10 mouse cellular contexts compared by ENCODE assay signal in the genomic region with DNA sequence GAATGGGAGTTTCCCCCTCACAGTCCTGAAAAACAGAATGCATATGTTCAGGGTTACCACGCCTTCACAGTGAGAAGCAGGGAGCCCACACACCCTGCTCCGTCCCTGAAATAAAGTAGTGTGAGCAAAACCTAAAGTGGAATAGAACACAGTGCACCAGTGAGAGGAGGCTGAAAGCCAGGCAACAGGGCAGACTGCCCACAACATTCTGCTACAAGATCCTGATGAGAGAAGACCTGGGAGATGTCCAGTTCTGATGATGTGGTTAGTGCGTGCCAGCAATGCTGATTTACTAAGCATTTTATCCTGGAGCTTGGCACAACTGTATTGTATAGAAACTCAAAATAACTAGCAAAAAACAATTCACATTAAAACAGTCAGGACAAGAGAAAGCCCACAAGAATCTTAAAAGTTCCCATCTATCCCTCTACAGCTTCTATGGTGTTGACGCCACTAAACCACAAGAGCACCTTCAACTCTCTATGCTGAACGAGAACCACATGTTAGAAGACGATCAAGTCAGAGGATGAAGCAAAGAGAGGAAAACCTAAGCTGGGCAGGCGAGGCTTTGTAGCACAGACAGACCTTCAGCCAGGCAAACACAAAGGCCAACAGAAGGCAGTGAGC. TPM values are rescaled to one million over a fixed set of nuclear protein-coding genes. Genes with fewer than 3 reads are reported as not detected.
DNase-seq lines count a peak whose midpoint lies in the region; ATAC-seq and TF ChIP-seq lines count a peak whose summit lies in the region.
"Had no signal": no experiment of that assay in that cellular context is flagged by ENCODE, and none has a peak within 500 bp of the region (broad histone marks: within the 10 kb centered on the region; RNA-seq: fewer than 3 reads in every experiment).

No protein-coding gene starts in this region.

- H3K4me1 ChIP-seq in hindbrain, postnatal 0 days (ENCODE audit: insufficient read depth, low read length) = peaks cover 3% of the 10 kb centered on the region
- peaks cover 2% of the 10 kb centered on the region for H3K4me1 ChIP-seq in hindbrain, embryonic 11.5 days (replicated peaks; ENCODE audit: control insufficient read depth, insufficient read depth, low read length)
- peaks cover 25% of the 10 kb centered on the region for H3K4me1 ChIP-seq in intestine, embryonic 15.5 days (replicated peaks)

- H3K36me3 ChIP-seq in hindbrain, postnatal 0 days (ENCODE audit: insufficient read depth, low read length) = peaks cover 27% of the 10 kb centered on the region
- peaks cover 7% of the 10 kb centered on the region for H3K36me3 ChIP-seq in hindbrain, embryonic 11.5 days (ENCODE audit: control insufficient read depth, insufficient read depth, low read length)
- H3K36me3 ChIP-seq in intestine, embryonic 15.5 days = peaks cover 36% of the 10 kb centered on the region

- no peaks in the 10 kb centered on the region for H3K9me3 ChIP-seq in hindbrain, postnatal 0 days (ENCODE audit: low read length)
- no peaks in the 10 kb centered on the region for H3K9me3 ChIP-seq in hindbrain, embryonic 11.5 days (ENCODE audit: control insufficient read depth, low read length)
- no peaks in the 10 kb centered on the region for H3K9me3 ChIP-seq in intestine, embryonic 15.5 days
- H3K9me3 ChIP-seq: hindbrain, embryonic 13.5 days; stomach, embryonic 15.5 days had no signal

- no peaks in the 10 kb centered on the region for H3K27me3 ChIP-seq in hindbrain, postnatal 0 days (ENCODE audit: insufficient read depth, low read length)
- H3K27me3 ChIP-seq in hindbrain, embryonic 11.5 days (ENCODE audit: control insufficient read depth, insufficient read depth, low read length) = no peaks in the 10 kb centered on the region
- H3K27me3 ChIP-seq in intestine, embryonic 15.5 days (replicated peaks) = no peaks in the 10 kb centered on the region
- H3K27me3 ChIP-seq: hindbrain, embryonic 13.5 days; stomach, embryonic 15.5 days had no signal

- H3K9ac ChIP-seq in hindbrain, postnatal 0 days (replicated peaks; ENCODE audit: low read length) = no peak overlapping the region
- H3K9ac ChIP-seq in hindbrain, embryonic 11.5 days (ENCODE audit: low read depth, low read length) = no peak overlapping the region
- no peak overlapping the region for H3K9ac ChIP-seq in intestine, embryonic 15.5 days
- H3K9ac ChIP-seq: hindbrain, embryonic 13.5 days; stomach, embryonic 15.5 days had no signal

- H3K4me3 ChIP-seq in hindbrain, postnatal 0 days (ENCODE audit: low read length) = no peak overlapping the region
- H3K4me3 ChIP-seq in hindbrain, embryonic 11.5 days (ENCODE audit: low read depth, low read length) = no peak overlapping the region
- H3K4me3 ChIP-seq in layer of hippocampus, adult 2 months = no peak overlapping the region
- H3K4me3 ChIP-seq in intestine, embryonic 15.5 days (replicated peaks) = no peak overlapping the region
- H3K4me3 ChIP-seq: hindbrain, embryonic 13.5 days; stomach, embryonic 15.5 days had no signal

- no peak overlapping the region; the same call in 1 of the 2 replicates for H3K27ac ChIP-seq in hindbrain, postnatal 0 days
- no peak overlapping the region for H3K27ac ChIP-seq in hindbrain, embryonic 11.5 days (ENCODE audit: low read depth, low read length)
- H3K27ac ChIP-seq in layer of hippocampus, adult 2 months = peak overlapping the region; percentile 62; the same call in 1 of the 2 replicates
- no peak overlapping the region for H3K27ac ChIP-seq in intestine, embryonic 15.5 days
- H3K27ac ChIP-seq: hindbrain, embryonic 13.5 days; stomach, embryonic 15.5 days had no signal

- H3K4me2 ChIP-seq in hindbrain, postnatal 0 days (ENCODE audit: low read depth, low read length) = no peak overlapping the region
- no peak overlapping the region for H3K4me2 ChIP-seq in hindbrain, embryonic 11.5 days (replicated peaks; ENCODE audit: low read depth, low read length)
- no peak overlapping the region for H3K4me2 ChIP-seq in intestine, embryonic 15.5 days (replicated peaks)
- H3K4me2 ChIP-seq: hindbrain, embryonic 13.5 days; stomach, embryonic 15.5 days had no signal

- WGBS in hindbrain, postnatal 0 days = 68% methylated on average over 7 of the region's 7 CpGs
- WGBS in hindbrain, embryonic 11.5 days = 82% methylated on average over 7 of the region's 7 CpGs
- 83% methylated on average over 7 of the region's 7 CpGs for WGBS in intestine, embryonic 15.5 days

- peak; percentile 59 for DNase-seq in hindbrain, postnatal 0 days (ENCODE audit: low spot score)
- no peak for DNase-seq in hindbrain, embryonic 11.5 days (ENCODE audit: low spot score)
- DNase-seq in cerebellum, adult 9-10 months = peak; percentile 53
- DNase-seq in layer of hippocampus, adult 2 months (ENCODE audit: low spot score in 2 of 2) = peak; percentile 42 to 43
- DNase-seq in right cerebral cortex, postnatal 25 days = peak; percentile 48
- DNase-seq in spleen, postnatal 10 days (ENCODE audit: low spot score in 2 of 2) = no peak
- DNase-seq in thymus, postnatal 36 days = no peak

- no peak for TF ChIP-seq CTCF in hindbrain, postnatal 0 days (IDR thresholded peaks at IDR 0.05; ENCODE audit: low read depth)
- TF ChIP-seq CTCF in layer of hippocampus, adult 2 months (conservative IDR thresholded peaks at IDR 0.05) = no peak

- peak; percentile 38; the same call in 1 of the 2 replicates for ATAC-seq in hindbrain, postnatal 0 days
- ATAC-seq in hindbrain, embryonic 11.5 days (ENCODE audit: low FRiP score) = no peak
- ATAC-seq in intestine, embryonic 15.5 days = no peak

RNA-seq across cellular contexts. Expression of a gene that starts 6.9 kb away (rescaled TPM):
- 108 and 127 TPM in 2 replicates for total RNA-seq in hindbrain, postnatal 0 days (2014; rRNA removed)
- 62.6 and 66.2 TPM in 2 replicates for polyA plus RNA-seq in hindbrain, postnatal 0 days (2015; fragmentation: Nextera tagmentation; extraction: Ambion mirVana)
- 90.2 and 104 TPM in 2 replicates for polyA plus RNA-seq in hindbrain, embryonic 11.5 days (2014; fragmentation: Nextera tagmentation; extraction: Ambion mirVana)
- total RNA-seq in layer of hippocampus, adult 2 months (2021) = 10 to 100 TPM; 55.4 to 71.2 TPM
- 79.1 and 79.9 TPM in 2 replicates for polyA plus RNA-seq in intestine, embryonic 15.5 days (2015; fragmentation: Nextera tagmentation; extraction: Ambion mirVana)

Comparison
In these comparisons a context has a peak if more than half of its experiments do, and no peak if none do; other contexts are left out.
1. DNase-seq: peak in hindbrain, postnatal 0 days (single experiment), cerebellum, adult 9-10 months (single experiment), layer of hippocampus, adult 2 months (2 of 2) and right cerebral cortex, postnatal 25 days (single experiment); none in hindbrain, embryonic 11.5 days (single experiment), spleen, postnatal 10 days (0 of 2) and thymus, postnatal 36 days (0 of 2).